Mouse (Mus musculus): ENCODE measurements at regions not wholly inside any gene's neighbourhood (a gene's known extent, or its start where the extent isn't known, plus 50 kb on each side); places are given as distances from the start of the nearest gene placed in this dataset.

- Histone ChIP-seq H3K4me1 (no peaks in the 10 kb centered on the region), H3K27me3 (no peaks in the 10 kb centered on the region), H3K4me3 (no peak overlapping the region), H3K4me2 (replicated peaks) (no peak overlapping the region), H3K36me3 (no peaks in the 10 kb centered on the region), H3K27ac (no peak overlapping the region), H3K9ac (no peak overlapping the region), H3K9me3 (no peaks in the 10 kb centered on the region)
- ATAC-seq (ENCODE audit: insufficient number of reproducible peaks, insufficient read depth, low FRiP score, low TSS enrichment) = no peak
- WGBS = 38% methylated on average over 2 of the region's 2 CpGs
These were observed 75.7 kb downstream of the Ankrd16 start for GRCm38 (mm10) chr2:11853210-11853973.

GRCm38 (mm10) chr2:11869983-11870382, 92.3 kb downstream of the Ankrd16 start:
- Histone ChIP-seq H3K9me3 (peaks cover under 1% of the 10 kb centered on the region; the same call in 1 of the 2 replicates), H3K4me1 (no peaks in the 10 kb centered on the region), H3K9ac (no peak overlapping the region), H3K27me3 (no peaks in the 10 kb centered on the region), H3K4me2 (replicated peaks) (no peak overlapping the region), H3K36me3 (no peaks in the 10 kb centered on the region), H3K4me3 (no peak overlapping the region), H3K27ac (no peak overlapping the region)
- WGBS = 28% methylated on average over 2 of the region's 2 CpGs
- no peak for ATAC-seq (ENCODE audit: insufficient number of reproducible peaks, insufficient read depth, low FRiP score, low TSS enrichment)

GRCm38 (mm10) chr2:11880005-11880404, 102.3 kb downstream of the Ankrd16 start:
- WGBS = 33% methylated on average over 1 of the region's 1 CpGs
- Histone ChIP-seq H3K36me3 (no peaks in the 10 kb centered on the region), H3K4me3 (no peak overlapping the region), H3K9me3 (peaks cover 2% of the 10 kb centered on the region; the same call in 1 of the 2 replicates), H3K27ac (no peak overlapping the region), H3K4me2 (replicated peaks) (no peak overlapping the region), H3K4me1 (no peaks in the 10 kb centered on the region), H3K27me3 (no peaks in the 10 kb centered on the region), H3K9ac (no peak overlapping the region)
- no peak for ATAC-seq (ENCODE audit: insufficient number of reproducible peaks, insufficient read depth, low FRiP score, low TSS enrichment)

GRCm38 (mm10) chr2:11894792-11895568, 117.3 kb downstream of the Ankrd16 start:
- Histone ChIP-seq H3K9me3 (no peaks in the 10 kb centered on the region), H3K4me1 (no peaks in the 10 kb centered on the region), H3K36me3 (no peaks in the 10 kb centered on the region), H3K4me2 (replicated peaks) (no peak overlapping the region), H3K27me3 (no peaks in the 10 kb centered on the region), H3K9ac (no peak overlapping the region), H3K27ac (no peak overlapping the region), H3K4me3 (no peak overlapping the region)
- ATAC-seq (ENCODE audit: insufficient number of reproducible peaks, insufficient read depth, low FRiP score, low TSS enrichment) = no peak
- 65% methylated on average over 7 of the region's 7 CpGs for WGBS

GRCm38 (mm10) chr2:11899698-11900660, 122.3 kb downstream of the Ankrd16 start:
- H3K27ac ChIP-seq = no peak overlapping the region
- no peaks in the 10 kb centered on the region for H3K9me3 ChIP-seq
- H3K4me2 ChIP-seq (replicated peaks) = no peak overlapping the region
- no peaks in the 10 kb centered on the region for H3K36me3 ChIP-seq
- no peak overlapping the region for H3K9ac ChIP-seq
- H3K4me3 ChIP-seq = no peak overlapping the region
- H3K4me1 ChIP-seq = no peaks in the 10 kb centered on the region
- H3K27me3 ChIP-seq = no peaks in the 10 kb centered on the region
- ATAC-seq (ENCODE audit: insufficient number of reproducible peaks, insufficient read depth, low FRiP score, low TSS enrichment) = no peak
- WGBS = 77% methylated on average over 11 of the region's 11 CpGs

GRCm38 (mm10) chr2:11914782-11915181, 137.1 kb downstream of the Ankrd16 start:
- no peaks in the 10 kb centered on the region for H3K4me1 ChIP-seq
- ATAC-seq (ENCODE audit: insufficient number of reproducible peaks, insufficient read depth, low FRiP score, low TSS enrichment) = no peak
- 77% methylated on average over 1 of the region's 1 CpGs for WGBS
- no peaks in the 10 kb centered on the region for H3K9me3 ChIP-seq
- H3K27me3 ChIP-seq = no peaks in the 10 kb centered on the region
- no peak overlapping the region for H3K27ac ChIP-seq
- no peak overlapping the region for H3K4me2 ChIP-seq (replicated peaks)
- no peak overlapping the region for H3K4me3 ChIP-seq
- no peak overlapping the region for H3K9ac ChIP-seq
- H3K36me3 ChIP-seq = no peaks in the 10 kb centered on the region

GRCm38 (mm10) chr2:11917373-11917772, 139.7 kb downstream of the Ankrd16 start:
- no peak for ATAC-seq (ENCODE audit: insufficient number of reproducible peaks, insufficient read depth, low FRiP score, low TSS enrichment)

GRCm38 (mm10) chr2:11918070-11918469, 140.4 kb downstream of the Ankrd16 start:
- no peaks in the 10 kb centered on the region for H3K4me1 ChIP-seq
- no peak for ATAC-seq (ENCODE audit: insufficient number of reproducible peaks, insufficient read depth, low FRiP score, low TSS enrichment)
- 83% methylated on average over 5 of the region's 5 CpGs for WGBS
- no peaks in the 10 kb centered on the region for H3K9me3 ChIP-seq
- H3K4me3 ChIP-seq = no peak overlapping the region
- H3K27me3 ChIP-seq = no peaks in the 10 kb centered on the region
- no peak overlapping the region for H3K4me2 ChIP-seq (replicated peaks)
- H3K27ac ChIP-seq = no peak overlapping the region
- no peak overlapping the region for H3K9ac ChIP-seq
- H3K36me3 ChIP-seq = no peaks in the 10 kb centered on the region

More at GRCm38 (mm10) chr2:11917373-11917772, 139.7 kb downstream of the Ankrd16 start:
- no peak overlapping the region for H3K27ac ChIP-seq
- no peaks in the 10 kb centered on the region for H3K27me3 ChIP-seq
- no peaks in the 10 kb centered on the region for H3K4me1 ChIP-seq
- no peak overlapping the region for H3K4me2 ChIP-seq (replicated peaks)
- H3K36me3 ChIP-seq = no peaks in the 10 kb centered on the region
- no peaks in the 10 kb centered on the region for H3K9me3 ChIP-seq
- no peak overlapping the region for H3K4me3 ChIP-seq
- H3K9ac ChIP-seq = no peak overlapping the region

GRCm38 (mm10) chr2:11960777-11961176, 183.1 kb downstream of the Ankrd16 start:
- Histone ChIP-seq H3K27me3 (no peaks in the 10 kb centered on the region), H3K9me3 (no peaks in the 10 kb centered on the region), H3K4me1 (no peaks in the 10 kb centered on the region), H3K27ac (no peak overlapping the region), H3K9ac (no peak overlapping the region), H3K4me2 (replicated peaks) (no peak overlapping the region), H3K36me3 (no peaks in the 10 kb centered on the region), H3K4me3 (no peak overlapping the region)
- ATAC-seq (ENCODE audit: insufficient number of reproducible peaks, insufficient read depth, low FRiP score, low TSS enrichment) = no peak
- 84% methylated on average over 3 of the region's 3 CpGs for WGBS

GRCm38 (mm10) chr2:11965374-11965773, 187.7 kb downstream of the Ankrd16 start:
- WGBS = 8% methylated on average over 3 of the region's 3 CpGs
- Histone ChIP-seq H3K4me1 (no peaks in the 10 kb centered on the region), H3K27me3 (no peaks in the 10 kb centered on the region), H3K4me2 (replicated peaks) (no peak overlapping the region), H3K9me3 (no peaks in the 10 kb centered on the region), H3K27ac (no peak overlapping the region), H3K4me3 (no peak overlapping the region), H3K36me3 (no peaks in the 10 kb centered on the region), H3K9ac (no peak overlapping the region)
- ATAC-seq (ENCODE audit: insufficient number of reproducible peaks, insufficient read depth, low FRiP score, low TSS enrichment) = no peak

GRCm38 (mm10) chr2:11967001-11967400, 189.3 kb downstream of the Ankrd16 start:
- WGBS = 74% methylated on average over 2 of the region's 2 CpGs
- H3K9ac ChIP-seq = no peak overlapping the region
- no peak overlapping the region for H3K4me2 ChIP-seq (replicated peaks)
- H3K27me3 ChIP-seq = no peaks in the 10 kb centered on the region
- no peak overlapping the region for H3K4me3 ChIP-seq
- no peaks in the 10 kb centered on the region for H3K36me3 ChIP-seq
- H3K27ac ChIP-seq = no peak overlapping the region
- no peak for ATAC-seq (ENCODE audit: insufficient number of reproducible peaks, insufficient read depth, low FRiP score, low TSS enrichment)
- no peaks in the 10 kb centered on the region for H3K4me1 ChIP-seq
- no peaks in the 10 kb centered on the region for H3K9me3 ChIP-seq
